12 mouse cellular contexts compared by ENCODE assay signal in the genomic region with DNA sequence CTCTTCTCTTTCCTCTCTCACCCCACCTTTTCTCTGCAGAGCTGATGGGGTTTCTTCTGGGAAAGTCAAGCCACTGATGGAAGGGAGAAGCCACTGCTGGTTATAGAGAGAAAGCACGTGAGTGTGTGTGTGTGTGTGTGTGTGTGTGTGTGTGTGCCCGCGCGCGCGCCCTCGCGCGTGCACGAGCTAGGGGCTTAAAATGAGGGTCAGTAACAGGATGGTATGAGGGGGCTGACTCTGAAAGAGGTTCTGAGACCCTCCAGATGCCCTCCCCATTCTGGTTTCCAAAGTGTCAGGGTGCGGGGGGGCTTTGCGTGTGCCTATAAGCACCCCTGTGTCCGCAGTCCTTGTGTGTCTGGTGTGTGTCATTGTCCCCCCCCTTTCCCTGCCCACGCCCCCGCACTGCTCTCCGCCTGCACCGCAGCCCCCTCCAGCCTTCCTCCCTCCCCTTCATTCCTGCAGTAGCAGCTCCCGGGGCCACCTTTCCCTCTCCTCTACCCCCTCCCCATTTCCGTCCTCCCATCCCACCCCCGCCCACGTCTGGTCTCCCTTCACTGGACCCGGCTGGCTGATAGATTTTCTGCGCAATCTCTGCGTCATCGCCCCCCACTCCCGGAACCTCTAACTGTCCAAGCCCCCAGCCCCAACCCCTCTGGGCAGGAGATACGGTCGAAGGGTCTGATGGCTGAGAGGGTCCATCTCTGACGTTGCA. TPM values are rescaled to one million over a fixed set of nuclear protein-coding genes. Genes with fewer than 3 reads are reported as not detected.
DNase-seq lines count a peak whose midpoint lies in the region; ATAC-seq and TF ChIP-seq lines count a peak whose summit lies in the region.
"Had no signal": no experiment of that assay in that cellular context is flagged by ENCODE, and none has a peak within 500 bp of the region (broad histone marks: within the 10 kb centered on the region; RNA-seq: fewer than 3 reads in every experiment).

No protein-coding gene starts in this region.

- WGBS in intestine, embryonic 15.5 days = 4% methylated on average over 26 of the region's 29 CpGs
- WGBS in intestine, postnatal 0 days = 8% methylated on average over 27 of the region's 29 CpGs
- WGBS in forebrain, embryonic 13.5 days = 3% methylated on average over 27 of the region's 29 CpGs
- 4% methylated on average over 29 of the region's 29 CpGs for WGBS in midbrain, embryonic 13.5 days

- DNase-seq in urinary bladder, postnatal 14 days (ENCODE audit: low spot score) = no peak
- DNase-seq in gastrocnemius, adult 18-20 months (ENCODE audit: low spot score) = no peak
- no peak for DNase-seq in heart, adult 18-20 months
- DNase-seq: adrenal gland, postnatal 10 days; kidney, postnatal 4 days had no signal

- ATAC-seq in intestine, embryonic 15.5 days = no peak
- ATAC-seq in intestine, postnatal 0 days = no peak
- ATAC-seq in forebrain, embryonic 13.5 days = no peak
- ATAC-seq in midbrain, embryonic 13.5 days = peak; percentile 1; the same call in 1 of the 2 replicates

- H3K9ac ChIP-seq in intestine, embryonic 15.5 days = no peak overlapping the region
- H3K9ac ChIP-seq in intestine, postnatal 0 days (ENCODE audit: low read depth, low read length) = no peak overlapping the region
- no peak overlapping the region for H3K9ac ChIP-seq in forebrain, embryonic 13.5 days
- peak overlapping the region; percentile 44; the same call in 1 of the 2 replicates for H3K9ac ChIP-seq in midbrain, embryonic 13.5 days (replicated peaks)

- H3K36me3 ChIP-seq in intestine, embryonic 15.5 days = no peaks in the 10 kb centered on the region
- H3K36me3 ChIP-seq in intestine, postnatal 0 days (ENCODE audit: control insufficient read depth, insufficient read depth) = no peaks in the 10 kb centered on the region
- no peaks in the 10 kb centered on the region for H3K36me3 ChIP-seq in E14TG2a.4 (ENCODE audit: insufficient read depth, low read length)
- H3K36me3 ChIP-seq in forebrain, embryonic 13.5 days (ENCODE audit: poor library complexity, severe bottlenecking) = no peaks in the 10 kb centered on the region
- H3K36me3 ChIP-seq in midbrain, embryonic 13.5 days = no peaks in the 10 kb centered on the region
- H3K36me3 ChIP-seq: G1E had no signal

- peaks cover 34% of the 10 kb centered on the region for H3K4me1 ChIP-seq in intestine, embryonic 15.5 days (replicated peaks)
- H3K4me1 ChIP-seq in intestine, postnatal 0 days (replicated peaks; ENCODE audit: control insufficient read depth, insufficient read depth, low read length) = peaks cover 8% of the 10 kb centered on the region; the same call in 1 of the 2 replicates
- peaks cover 84% of the 10 kb centered on the region for H3K4me1 ChIP-seq in E14TG2a.4 (replicated peaks; ENCODE audit: low read depth, low read length)
- peaks cover 43% of the 10 kb centered on the region for H3K4me1 ChIP-seq in forebrain, embryonic 13.5 days
- peaks cover 45% of the 10 kb centered on the region for H3K4me1 ChIP-seq in midbrain, embryonic 13.5 days (replicated peaks)

- H3K27me3 ChIP-seq in intestine, embryonic 15.5 days (replicated peaks) = peaks cover 79% of the 10 kb centered on the region
- peaks cover 75% of the 10 kb centered on the region for H3K27me3 ChIP-seq in intestine, postnatal 0 days (replicated peaks; ENCODE audit: control insufficient read depth, insufficient read depth, low read length)
- H3K27me3 ChIP-seq in E14TG2a.4 (ENCODE audit: insufficient read depth, low read length) = peaks cover 75% of the 10 kb centered on the region
- H3K27me3 ChIP-seq in forebrain, embryonic 13.5 days = peaks cover 84% of the 10 kb centered on the region
- peaks cover 84% of the 10 kb centered on the region for H3K27me3 ChIP-seq in midbrain, embryonic 13.5 days

- H3K9me3 ChIP-seq in intestine, embryonic 15.5 days = no peaks in the 10 kb centered on the region
- no peaks in the 10 kb centered on the region for H3K9me3 ChIP-seq in intestine, postnatal 0 days (ENCODE audit: control insufficient read depth)
- H3K9me3 ChIP-seq in E14TG2a.4 (ENCODE audit: low read length) = no peaks in the 10 kb centered on the region
- H3K9me3 ChIP-seq in forebrain, embryonic 13.5 days (replicated peaks) = no peaks in the 10 kb centered on the region
- H3K9me3 ChIP-seq in midbrain, embryonic 13.5 days = no peaks in the 10 kb centered on the region

- no peak for TF ChIP-seq CTCF in intestine, postnatal 0 days (IDR thresholded peaks at IDR 0.05; ENCODE audit: low read depth)
- TF ChIP-seq CTCF in E14TG2a.4 (conservative IDR thresholded peaks at IDR 0.05; ENCODE audit: low read length) = no peak

- H3K4me3 ChIP-seq in intestine, embryonic 15.5 days (replicated peaks) = no peak overlapping the region
- no peak overlapping the region for H3K4me3 ChIP-seq in intestine, postnatal 0 days (ENCODE audit: low read depth, low read length)
- peak overlapping the region; percentile 82 for H3K4me3 ChIP-seq in E14TG2a.4 (replicated peaks; ENCODE audit: low read length)
- H3K4me3 ChIP-seq in forebrain, embryonic 13.5 days = peak overlapping the region; percentile 51; the same call in 1 of the 2 replicates
- peak overlapping the region; percentile 55 for H3K4me3 ChIP-seq in midbrain, embryonic 13.5 days (replicated peaks)

- H3K27ac ChIP-seq in intestine, embryonic 15.5 days = no peak overlapping the region
- no peak overlapping the region for H3K27ac ChIP-seq in intestine, postnatal 0 days (ENCODE audit: low read depth, low read length)
- no peak overlapping the region for H3K27ac ChIP-seq in forebrain, embryonic 13.5 days
- H3K27ac ChIP-seq in midbrain, embryonic 13.5 days = no peak overlapping the region

- H3K4me2 ChIP-seq in intestine, embryonic 15.5 days (replicated peaks) = peak overlapping the region; percentile 71; the same call in 1 of the 2 replicates
- H3K4me2 ChIP-seq in intestine, postnatal 0 days (replicated peaks; ENCODE audit: low read depth) = no peak overlapping the region
- H3K4me2 ChIP-seq in forebrain, embryonic 13.5 days = peak overlapping the region; percentile 99
- peak overlapping the region; percentile 96 for H3K4me2 ChIP-seq in midbrain, embryonic 13.5 days (replicated peaks)

RNA-seq across cellular contexts. Expression of a gene that starts 2.5 kb away (rescaled TPM):
- 0.66 and 0.85 TPM in 2 replicates for polyA plus RNA-seq in intestine, embryonic 15.5 days (2015; fragmentation: Nextera tagmentation; extraction: Ambion mirVana)
- polyA plus RNA-seq in intestine, postnatal 0 days (2015; fragmentation: Nextera tagmentation; extraction: Ambion mirVana) = 1.3 and 1.6 TPM in 2 replicates
- polyA plus RNA-seq in forebrain, embryonic 13.5 days (2015; fragmentation: Nextera tagmentation; extraction: Ambion mirVana) = 0.89 and 1.0 TPM in 2 replicates
- polyA plus RNA-seq in midbrain, embryonic 13.5 days (2015; fragmentation: Nextera tagmentation; extraction: Ambion mirVana) = 2.4 TPM in 2 replicates
- total RNA-seq in gastrocnemius, adult 18-20 months (2021) = not detected
- not detected for total RNA-seq in heart, adult 18-20 months (2021)
- polyA plus RNA-seq: gonadal fat pad, adult 2 months had no signal

RNA-seq across cellular contexts. Expression of a gene that starts 17.2 kb away (rescaled TPM):
- polyA plus RNA-seq in intestine, embryonic 15.5 days (2015; fragmentation: Nextera tagmentation; extraction: Ambion mirVana) = 230 and 242 TPM in 2 replicates
- 229 and 232 TPM in 2 replicates for polyA plus RNA-seq in intestine, postnatal 0 days (2015; fragmentation: Nextera tagmentation; extraction: Ambion mirVana)
- polyA plus RNA-seq in forebrain, embryonic 13.5 days (2015; fragmentation: Nextera tagmentation; extraction: Ambion mirVana) = 252 and 260 TPM in 2 replicates
- 257 and 272 TPM in 2 replicates for polyA plus RNA-seq in midbrain, embryonic 13.5 days (2015; fragmentation: Nextera tagmentation; extraction: Ambion mirVana)
- 10 to 100 TPM; 14.0 to 17.1 TPM for total RNA-seq in gastrocnemius, adult 18-20 months (2021)
- total RNA-seq in heart, adult 18-20 months (2021) = 10 to 100 TPM; 37.5 to 40.2 TPM

RNA-seq across cellular contexts. Expression of a gene that starts 40.9 kb away (rescaled TPM):
- polyA plus RNA-seq in intestine, embryonic 15.5 days (2015; fragmentation: Nextera tagmentation; extraction: Ambion mirVana) = 99.9 and 111 TPM in 2 replicates
- polyA plus RNA-seq in intestine, postnatal 0 days (2015; fragmentation: Nextera tagmentation; extraction: Ambion mirVana) = 84.6 and 91.1 TPM in 2 replicates
- 110 and 113 TPM in 2 replicates for polyA plus RNA-seq in forebrain, embryonic 13.5 days (2015; fragmentation: Nextera tagmentation; extraction: Ambion mirVana)
- 110 TPM in 2 replicates for polyA plus RNA-seq in midbrain, embryonic 13.5 days (2015; fragmentation: Nextera tagmentation; extraction: Ambion mirVana)
- 10 to 100 TPM; 73.3 to 76.9 TPM for total RNA-seq in gastrocnemius, adult 18-20 months (2021)
- 10 to 100 TPM; 62.6 to 67.4 TPM for total RNA-seq in heart, adult 18-20 months (2021)

RNA-seq across cellular contexts. Expression of a gene that starts 41.9 kb away (rescaled TPM):
- 41.1 and 42.8 TPM in 2 replicates for polyA plus RNA-seq in intestine, embryonic 15.5 days (2015; fragmentation: Nextera tagmentation; extraction: Ambion mirVana)
- 11.1 and 11.8 TPM in 2 replicates for polyA plus RNA-seq in intestine, postnatal 0 days (2015; fragmentation: Nextera tagmentation; extraction: Ambion mirVana)
- 25.8 and 28.9 TPM in 2 replicates for polyA plus RNA-seq in forebrain, embryonic 13.5 days (2015; fragmentation: Nextera tagmentation; extraction: Ambion mirVana)
- 34.8 and 35.1 TPM in 2 replicates for polyA plus RNA-seq in midbrain, embryonic 13.5 days (2015; fragmentation: Nextera tagmentation; extraction: Ambion mirVana)
- total RNA-seq in gastrocnemius, adult 18-20 months (2021) = 10 to 100 TPM; 16.8 to 19.7 TPM
- 10 to 100 TPM; 33.2 to 35.8 TPM for total RNA-seq in heart, adult 18-20 months (2021)

RNA-seq across cellular contexts. Expression of a gene that starts 43.4 kb away (rescaled TPM):
- polyA plus RNA-seq in intestine, embryonic 15.5 days (2015; fragmentation: Nextera tagmentation; extraction: Ambion mirVana) = 0.34 and 0.42 TPM in 2 replicates
- polyA plus RNA-seq in intestine, postnatal 0 days (2015; fragmentation: Nextera tagmentation; extraction: Ambion mirVana) = 0.20 and 0.22 TPM in 2 replicates
- polyA plus RNA-seq in forebrain, embryonic 13.5 days (2015; fragmentation: Nextera tagmentation; extraction: Ambion mirVana) = 0.14 and 0.21 TPM in 2 replicates
- polyA plus RNA-seq in midbrain, embryonic 13.5 days (2015; fragmentation: Nextera tagmentation; extraction: Ambion mirVana) = 0.17 TPM in 1 of 2 replicates, not detected in the other
- 1 to 10 TPM; 4.9 to 5.5 TPM for total RNA-seq in gastrocnemius, adult 18-20 months (2021)
- total RNA-seq in heart, adult 18-20 months (2021) = 10 to 100 TPM; 18.4 to 33.2 TPM

Comparison
In these comparisons a context has a peak if more than half of its experiments do, and no peak if none do; other contexts are left out.
1. H3K4me3 ChIP-seq: peak in E14TG2a.4 (single experiment), forebrain, embryonic 13.5 days (single experiment) and midbrain, embryonic 13.5 days (single experiment); none in intestine, embryonic 15.5 days (single experiment) and intestine, postnatal 0 days (single experiment).